Mouse (Mus musculus) embryonic facial prominence, embryonic 11.5 days (tissue): ENCODE data around the gene Patl2. TPM values are rescaled to one million over a fixed set of nuclear protein-coding genes. Genes with fewer than 3 reads are reported as not detected.

ENCODE experiments used
- ATAC-seq: fragments of 200-750 bp; cut with Nextera tagmentation; replicated peaks from 2 replicates; pipeline ENCODE4 v1.8.0; 2017; ENCODE audit warnings: low read depth; ENCODE audit not compliant: insufficient number of reproducible peaks, low FRiP score, low TSS enrichment
- DNase-seq: peaks from one replicate; pipeline ENCODE4 v3.0.0-alpha.2; 2015; ENCODE audit warnings: low spot score
- H3K27ac ChIP-seq: fragments of 300-500 bp; sonication (generic); replicated peaks from 2 replicates; pipeline ENCODE4 v1.5.1; 2014; ENCODE audit warnings: mild to moderate bottlenecking, low read depth, low read length, control low read depth
- H3K27me3 ChIP-seq: fragments of 300-500 bp; sonication (generic); 2 replicates; pipeline ENCODE4 v1.6.1; 2014; ENCODE audit warnings: mild to moderate bottlenecking, low read length, moderate library complexity, mixed read lengths; ENCODE audit not compliant: control insufficient read depth, insufficient read depth
- H3K36me3 ChIP-seq: fragments of 300-500 bp; sonication (generic); replicated peaks from 2 replicates; pipeline ENCODE4 v1.6.1; 2014; ENCODE audit warnings: low read depth, mild to moderate bottlenecking, low read length, moderate library complexity, mixed read lengths; ENCODE audit not compliant: control insufficient read depth, insufficient read depth
- H3K4me1 ChIP-seq: fragments of 300-500 bp; sonication (generic); 2 replicates; pipeline ENCODE4 v1.6.1; 2014; ENCODE audit warnings: low read length, mixed read lengths; ENCODE audit not compliant: control insufficient read depth, insufficient read depth
- H3K4me2 ChIP-seq: fragments of 300-500 bp; sonication (generic); 2 replicates; pipeline ENCODE4 v1.6.1; 2014; ENCODE audit warnings: low read depth, mild to moderate bottlenecking, control low read depth, low read length, moderate library complexity
- H3K4me3 ChIP-seq: fragments of 300-500 bp; sonication (generic); 2 replicates; pipeline ENCODE4 v1.5.1; 2014; ENCODE audit warnings: low read depth, low read length, control low read depth
- H3K9ac ChIP-seq: fragments of 300-500 bp; sonication (generic); replicated peaks from 2 replicates; pipeline ENCODE4 v1.6.1; 2014; ENCODE audit warnings: mild to moderate bottlenecking, control low read depth, low read length
- H3K9me3 ChIP-seq: fragments of 300-500 bp; sonication (generic); replicated peaks from 2 replicates; pipeline ENCODE4 v1.6.1; 2016; ENCODE audit warnings: mild to moderate bottlenecking, low read length, inconsistent platforms, mixed read lengths; ENCODE audit not compliant: control insufficient read depth
- WGBS: fragments of 180-500 bp; shearing (Covaris S2); extraction: QIAGEN DNeasy Blood & Tissue Kit; methylation state at CpG from one replicate; pipeline ENCODE4 v1.1.7; 2014; 5-methylcytosine and 5-hydroxymethylcytosine counted together
- polyA plus RNA-seq: library from polyadenylated mRNA; unstranded; fragments of >200 nt; fragmentation: Nextera tagmentation; extraction: Ambion mirVana; gene quantifications from 2 replicates; pipeline ENCODE4 v1.2.1, GENCODE M21; 2014

The Patl2 gene
- polyA plus RNA-seq, 1 experiment from 2014 or later: 0.11 TPM

DNA sequence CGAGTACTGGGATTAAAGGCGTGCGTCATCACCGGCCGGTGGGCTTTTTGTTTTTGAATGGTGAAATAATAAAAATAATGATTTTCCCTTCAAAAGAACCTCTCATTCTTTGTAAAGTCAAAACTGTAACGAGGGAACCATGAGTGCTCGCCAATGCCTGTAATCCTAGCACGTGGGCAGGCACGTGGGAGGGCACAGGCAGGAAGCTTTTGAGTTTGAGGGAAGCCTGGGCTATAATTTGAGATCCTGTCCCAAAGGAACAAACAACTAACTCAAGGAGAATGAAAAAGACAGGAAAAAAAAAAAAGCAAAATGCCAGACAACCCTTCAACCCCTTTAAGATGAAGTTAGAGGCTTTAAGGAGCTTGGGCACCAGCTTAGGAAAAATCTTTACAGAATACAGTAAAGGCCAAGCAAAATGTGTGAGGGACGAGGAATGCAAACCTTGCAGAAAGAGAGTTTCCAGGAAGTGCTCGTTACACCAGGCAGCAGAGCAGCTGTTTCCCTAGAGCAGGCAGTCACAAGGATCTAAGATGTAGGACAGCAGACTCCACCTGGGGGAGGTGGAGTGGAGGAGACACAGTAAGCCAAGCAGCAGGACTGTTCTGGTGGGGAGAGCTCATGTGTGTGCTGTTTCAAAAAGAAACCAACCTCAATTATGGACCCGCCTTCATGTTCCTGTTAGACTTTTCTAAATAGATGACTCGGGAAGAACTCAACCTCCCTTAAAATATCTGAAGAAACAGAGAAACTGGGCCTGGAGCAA is 22.4 kb downstream of the Patl2 start:
- 71% methylated on average over 13 of the region's 13 CpGs for WGBS
- DNase-seq: no peak

DNA sequence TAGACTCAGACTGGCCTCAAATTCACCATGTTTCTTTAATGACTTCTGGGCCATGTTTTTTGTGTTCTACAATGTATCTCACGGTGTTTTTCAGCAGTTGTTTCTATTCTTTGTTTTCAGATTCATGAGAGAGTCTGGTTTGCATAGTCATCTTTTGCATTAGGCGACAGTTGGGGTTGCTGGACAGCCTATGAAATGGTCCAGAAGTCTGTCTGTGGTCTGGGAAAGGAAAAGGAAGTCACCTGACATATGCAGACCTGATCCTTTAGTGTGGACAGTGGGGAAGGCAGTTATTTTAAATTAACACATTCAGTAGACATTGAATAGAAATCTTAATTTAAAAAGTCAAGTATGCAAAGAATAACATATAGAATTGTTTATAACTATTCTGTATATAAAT is 23.5 kb downstream of the Patl2 start:
- no peak overlapping the region for H3K9ac ChIP-seq
- H3K9me3 ChIP-seq: no peaks in the 10 kb centered on the region
- no peak overlapping the region for H3K27ac ChIP-seq
- no peaks in the 10 kb centered on the region for H3K36me3 ChIP-seq
- no peak for ATAC-seq
- no peaks in the 10 kb centered on the region for H3K27me3 ChIP-seq
- no peak overlapping the region for H3K4me3 ChIP-seq
- H3K4me2 ChIP-seq: no peak overlapping the region
- no peak for DNase-seq
- no peaks in the 10 kb centered on the region for H3K4me1 ChIP-seq
- 81% methylated on average over 2 of the region's 2 CpGs for WGBS

More for the DNA sequence above, 22.4 kb downstream of the Patl2 start:
- H3K4me2 ChIP-seq: no peak overlapping the region
- no peak overlapping the region for H3K9ac ChIP-seq
- no peaks in the 10 kb centered on the region for H3K4me1 ChIP-seq
- no peak for ATAC-seq
- H3K9me3 ChIP-seq: no peaks in the 10 kb centered on the region
- no peak overlapping the region for H3K27ac ChIP-seq
- H3K36me3 ChIP-seq: no peaks in the 10 kb centered on the region
- no peak overlapping the region for H3K4me3 ChIP-seq
- no peaks in the 10 kb centered on the region for H3K27me3 ChIP-seq

DNA sequence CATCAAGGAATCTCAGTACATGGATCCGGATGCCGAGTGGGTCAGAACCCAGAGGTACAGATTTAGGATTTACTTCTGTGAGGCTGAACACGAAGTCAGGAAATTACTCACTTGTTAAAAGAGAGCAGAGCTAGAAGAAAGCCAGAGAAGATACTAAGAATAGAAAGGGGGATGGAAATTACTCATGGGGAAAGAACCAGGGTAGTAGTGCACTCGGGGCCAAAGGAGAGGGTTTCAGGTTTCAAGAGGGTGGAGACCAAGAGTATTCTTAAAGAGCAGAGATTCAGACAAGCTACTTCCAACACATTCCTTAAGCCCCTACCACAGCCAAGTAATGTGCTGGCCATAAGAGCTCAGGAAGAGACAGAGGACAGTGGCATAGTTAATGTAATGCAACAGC is 24.4 kb downstream of the Patl2 start:
- H3K27ac ChIP-seq: no peak overlapping the region
- no peak for DNase-seq
- H3K9ac ChIP-seq: no peak overlapping the region
- 49% methylated on average over 4 of the region's 4 CpGs for WGBS
- no peak overlapping the region for H3K4me2 ChIP-seq
- no peaks in the 10 kb centered on the region for H3K36me3 ChIP-seq
- no peaks in the 10 kb centered on the region for H3K4me1 ChIP-seq
- H3K9me3 ChIP-seq: no peaks in the 10 kb centered on the region
- ATAC-seq: no peak
- no peaks in the 10 kb centered on the region for H3K27me3 ChIP-seq
- no peak overlapping the region for H3K4me3 ChIP-seq

DNA sequence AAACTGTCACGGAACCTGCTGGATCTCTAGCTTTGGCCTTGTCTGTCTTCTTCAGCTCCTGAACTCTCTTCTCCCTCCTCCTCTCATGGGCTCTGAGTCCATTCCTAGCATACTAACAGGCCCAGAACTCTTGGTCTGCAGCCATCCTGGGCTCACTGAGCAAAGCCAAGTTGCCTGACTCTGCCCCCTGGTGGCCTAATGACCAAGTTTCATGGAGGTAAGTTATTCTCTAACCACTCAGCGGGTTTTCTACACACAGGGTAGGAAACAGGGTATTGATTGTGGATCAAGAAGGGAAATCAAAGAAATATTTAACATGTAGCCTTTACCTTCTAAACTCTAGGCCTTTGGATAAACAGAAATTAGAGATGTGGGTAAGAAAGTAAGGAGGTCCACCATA is 25.3 kb downstream of the Patl2 start, which contains the start of gene Trim69:
Gene Trim69 (plus strand): TSS at position 21 of the 400 bp plus-strand sequence.
- H3K27ac ChIP-seq: no peak within 1 kb of the TSS
- no peak within 1 kb of the TSS for H3K4me3 ChIP-seq
- H3K9me3 ChIP-seq: no peaks in the 10 kb centered on the region
- ATAC-seq (0 out of 2 replicates have a peak, but pooled peaks have one; percentile 48), DNase-seq (peak; percentile 86)
- WGBS: 33% methylated on average over 2 of the region's 2 CpGs
- no peaks in the 10 kb centered on the region for H3K4me1 ChIP-seq
- H3K9ac ChIP-seq: no peak within 1 kb of the TSS
- H3K36me3 ChIP-seq: no peaks in the 10 kb centered on the region
- no peak within 1 kb of the TSS for H3K4me2 ChIP-seq
- no peaks in the 10 kb centered on the region for H3K27me3 ChIP-seq

DNA sequence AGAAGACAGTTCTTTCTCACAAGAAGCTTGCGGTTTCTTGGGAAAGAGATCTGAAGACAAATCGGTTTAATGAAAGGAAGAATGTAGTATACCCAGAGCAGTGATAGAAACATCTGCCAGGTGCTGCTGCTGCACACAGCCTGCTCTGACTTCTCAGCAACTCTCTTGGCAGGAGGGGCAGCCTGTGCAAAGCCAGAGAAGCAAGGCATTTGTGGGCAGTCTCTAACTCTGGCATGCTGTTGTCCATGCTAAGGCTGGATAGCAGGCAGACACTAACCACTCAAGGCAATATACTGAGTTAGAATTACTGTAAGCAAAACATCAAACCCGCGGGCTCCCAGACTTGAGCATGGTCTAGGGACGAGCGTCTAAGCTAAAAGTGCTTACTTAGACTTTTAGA is 26.3 kb downstream of the Patl2 start:
- Histone ChIP-seq H3K36me3 (no peaks in the 10 kb centered on the region), H3K4me3 (no peak overlapping the region), H3K9me3 (no peaks in the 10 kb centered on the region), H3K9ac (no peak overlapping the region), H3K27ac (no peak overlapping the region), H3K4me1 (no peaks in the 10 kb centered on the region), H3K4me2 (no peak overlapping the region), H3K27me3 (no peaks in the 10 kb centered on the region)
- DNase-seq: no peak
- 84% methylated on average over 6 of the region's 6 CpGs for WGBS
- no peak for ATAC-seq

DNA sequence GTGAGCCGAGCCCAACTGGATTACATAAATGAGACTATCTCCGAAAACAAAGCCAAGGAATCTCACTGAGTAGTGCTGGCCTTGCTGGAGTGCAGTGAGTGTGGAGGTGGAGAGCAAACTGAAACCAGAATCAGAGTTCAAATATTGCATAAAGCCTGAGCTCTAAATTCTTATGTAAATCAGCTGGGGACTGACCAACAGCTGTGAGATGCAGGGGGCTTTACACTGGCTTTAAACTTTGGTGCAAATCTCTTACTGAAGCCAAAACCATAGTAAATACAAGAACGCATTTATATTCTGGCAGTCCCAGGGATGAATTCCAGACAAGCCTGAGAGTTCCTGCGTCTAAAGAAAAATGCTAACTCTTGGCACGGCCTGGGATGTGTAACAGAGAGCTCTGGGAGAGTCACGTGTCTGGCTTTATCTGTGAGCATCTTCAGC is 27.6 kb downstream of the Patl2 start:
- H3K9ac ChIP-seq: no peak overlapping the region
- H3K4me3 ChIP-seq: no peak overlapping the region
- no peaks in the 10 kb centered on the region for H3K9me3 ChIP-seq
- no peaks in the 10 kb centered on the region for H3K27me3 ChIP-seq
- H3K4me2 ChIP-seq: no peak overlapping the region
- 64% methylated on average over 6 of the region's 6 CpGs for WGBS
- H3K4me1 ChIP-seq: no peaks in the 10 kb centered on the region
- ATAC-seq: no peak
- no peak overlapping the region for H3K27ac ChIP-seq
- no peak for DNase-seq
- H3K36me3 ChIP-seq: no peaks in the 10 kb centered on the region

DNA sequence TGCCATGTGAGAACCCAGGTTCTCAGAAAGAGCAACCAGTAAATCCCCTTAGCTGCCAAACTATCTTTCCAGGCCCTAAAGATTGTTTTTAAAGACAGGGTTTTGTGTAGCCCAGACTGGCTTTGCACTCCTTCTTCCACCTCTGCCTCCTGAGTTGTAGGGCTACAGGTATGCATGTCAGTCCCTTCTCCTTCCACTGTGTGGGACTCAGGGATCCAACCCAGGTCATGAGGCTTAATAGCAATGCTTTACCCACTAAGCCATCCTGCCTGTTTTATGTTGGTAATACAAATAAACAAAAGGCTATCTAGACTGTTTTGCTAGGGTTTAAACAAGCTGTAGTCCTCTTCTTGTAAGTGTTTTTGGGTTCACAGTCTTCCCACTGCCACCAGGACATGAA is 28.4 kb downstream of the Patl2 start:
- Histone ChIP-seq H3K4me1 (no peaks in the 10 kb centered on the region), H3K9ac (no peak overlapping the region), H3K36me3 (no peaks in the 10 kb centered on the region), H3K27ac (no peak overlapping the region), H3K4me2 (no peak overlapping the region), H3K27me3 (no peaks in the 10 kb centered on the region), H3K9me3 (no peaks in the 10 kb centered on the region), H3K4me3 (no peak overlapping the region)
- no peak for DNase-seq
- no peak for ATAC-seq

DNA sequence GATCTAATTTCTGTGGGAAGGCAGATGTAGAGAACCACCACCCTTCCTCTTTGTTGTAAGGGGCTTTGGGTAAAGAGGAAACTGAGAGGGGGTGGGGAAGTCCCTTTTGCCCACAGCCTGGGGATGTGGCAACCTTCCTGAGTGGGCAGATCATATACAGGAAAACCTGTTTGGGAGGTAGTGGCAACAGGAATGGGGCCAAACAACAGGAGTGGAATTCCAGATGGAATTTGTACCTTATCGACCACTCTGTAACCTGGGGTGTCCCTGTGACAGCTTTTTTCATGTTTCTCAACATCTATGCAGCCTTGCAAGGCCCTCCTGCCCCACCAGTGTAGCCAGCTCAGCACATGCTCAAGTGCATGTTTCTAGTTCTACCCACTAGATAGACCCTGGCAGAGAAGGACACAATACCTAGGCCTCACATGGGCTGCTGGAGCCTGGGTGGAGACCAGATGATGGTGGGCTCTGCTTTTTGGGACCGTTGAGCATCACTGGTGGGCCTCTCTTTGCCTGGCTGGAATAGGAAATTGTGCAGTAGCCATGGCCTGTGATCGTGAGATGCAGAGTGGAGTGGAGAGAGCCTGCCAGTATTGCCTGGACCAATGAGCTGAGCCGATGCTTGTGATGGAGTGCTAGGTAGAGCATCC is 29.8 kb downstream of the Patl2 start:
- H3K9me3 ChIP-seq: no peaks in the 10 kb centered on the region
- H3K27ac ChIP-seq: no peak overlapping the region
- H3K36me3 ChIP-seq: no peaks in the 10 kb centered on the region
- H3K4me1 ChIP-seq: no peaks in the 10 kb centered on the region
- no peak overlapping the region for H3K4me3 ChIP-seq
- H3K9ac ChIP-seq: no peak overlapping the region
- WGBS: 88% methylated on average over 4 of the region's 4 CpGs
- ATAC-seq: no peak
- no peak overlapping the region for H3K4me2 ChIP-seq
- H3K27me3 ChIP-seq: no peaks in the 10 kb centered on the region
- no peak for DNase-seq
